31 mouse cellular contexts compared by ENCODE assay signal in the genomic region with DNA sequence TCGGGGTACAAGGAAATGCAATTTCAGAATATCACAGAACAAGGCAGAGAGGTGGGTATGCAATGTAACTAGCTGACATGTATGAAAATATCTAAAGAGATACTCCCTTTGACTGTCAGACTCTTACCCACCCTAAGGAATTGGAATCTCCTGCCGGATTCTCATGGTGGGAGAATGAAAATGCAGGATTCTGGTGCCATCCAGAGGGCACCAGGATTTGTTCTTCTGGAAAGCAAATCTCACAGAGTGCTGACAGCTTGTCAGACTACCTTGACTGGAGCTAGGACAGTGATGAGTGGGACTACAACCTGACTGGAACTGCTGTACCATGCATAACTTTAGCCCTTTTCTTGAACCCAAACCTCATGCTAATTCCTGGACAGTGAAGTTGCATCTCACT. TPM values are rescaled to one million over a fixed set of nuclear protein-coding genes. Genes with fewer than 3 reads are reported as not detected.
DNase-seq lines count a peak whose midpoint lies in the region; TF ChIP-seq lines count a peak whose summit lies in the region.
"Had no signal": no experiment of that assay in that cellular context is flagged by ENCODE, and none has a peak within 500 bp of the region (broad histone marks: within the 10 kb centered on the region; RNA-seq: fewer than 3 reads in every experiment).

No protein-coding gene starts in this region.

- H3K27ac ChIP-seq in left cerebral cortex, adult 2 months, result no peak overlapping the region
- H3K27ac ChIP-seq: forebrain, embryonic 12.5 days; heart, embryonic 13.5 days; hindbrain, embryonic 15.5 days; kidney, embryonic 15.5 days; limb, embryonic 13.5 days; lung, embryonic 15.5 days; midbrain, embryonic 10.5 days; neural tube, embryonic 15.5 days; stomach, postnatal 0 days had no signal

- peak; percentile 29 for TF ChIP-seq CTCF in left cerebral cortex, adult 2 months (IDR thresholded peaks at IDR 0.05)

- intact Hi-C loops in left cerebral cortex, adult 2 months (cut with DNase I), result no loop called here

- DNase-seq in cerebellum, postnatal 10 days, result peak; percentile 6 to 7
- no peak for DNase-seq in cerebellum, postnatal 4 days (ENCODE audit: low spot score in 2 of 2)
- DNase-seq in layer of hippocampus, adult 11-12 months (ENCODE audit: low spot score), result peak; percentile 3
- no peak for DNase-seq in layer of hippocampus, postnatal 25 days (ENCODE audit: extremely low spot score in 1 of 2, low spot score in 1 of 2)
- no peak for DNase-seq in left cerebral cortex, adult 2 months (ENCODE audit: extremely low spot score in 1 of 2, low spot score in 2 of 2)
- DNase-seq in left cerebral cortex, adult 9 months (ENCODE audit: low spot score in 2 of 2), result no peak
- DNase-seq in right cerebral cortex, postnatal 10 days (ENCODE audit: low spot score in 2 of 2), result peak; percentile 28 to 39
- no peak for DNase-seq in right cerebral cortex, postnatal 4 days
- DNase-seq: adrenal gland, adult 8-10 months; cerebellum, adult 11 months; cerebellum, adult 9-10 months; heart, postnatal 10 days; kidney, adult 18-20 months; kidney, postnatal 36 days; thymus, adult 18-20 months; thymus, postnatal 25 days had no signal

- no peak overlapping the region for H3K4me3 ChIP-seq in left cerebral cortex, adult 2 months
- H3K4me3 ChIP-seq: erythroblast, embryonic 14.5 days; forebrain, embryonic 12.5 days; heart, embryonic 13.5 days; hindbrain, embryonic 15.5 days; kidney, embryonic 15.5 days; limb, embryonic 13.5 days; lung, embryonic 15.5 days; midbrain, embryonic 10.5 days; neural tube, embryonic 15.5 days had no signal

RNA-seq across cellular contexts. Expression of gene Hecw1, which starts 29.6 kb away (rescaled TPM):
- 10 to 100 TPM; 62.6 to 79.4 TPM for total RNA-seq in layer of hippocampus, postnatal 25 days (2021)
- total RNA-seq in left cerebral cortex, adult 2 months (2021), result 100 to 1,000 TPM; 140 to 146 TPM
- total RNA-seq: CH12.LX; common myeloid progenitor, adult 5-6 weeks; hematopoietic stem cell, adult 5-6 weeks; megakaryocyte progenitor cell, adult 5-6 weeks; monocyte, adult 5-6 weeks had no signal

Comparison
In these comparisons a context has a peak if more than half of its experiments do, and no peak if none do; other contexts are left out.
1. DNase-seq: peak in cerebellum, postnatal 10 days (2 of 2), layer of hippocampus, adult 11-12 months (single experiment) and right cerebral cortex, postnatal 10 days (2 of 2); none in cerebellum, postnatal 4 days (0 of 2), layer of hippocampus, postnatal 25 days (0 of 2), left cerebral cortex, adult 2 months (0 of 2), left cerebral cortex, adult 9 months (0 of 2) and right cerebral cortex, postnatal 4 days (single experiment).